Mouse (Mus musculus) CD4-positive helper T cell, adult 2 months (primary cell): ENCODE data around the gene Lcn9.
A peak's percentile ranks its signal among the peaks of the same experiment; 100 is the strongest.

Experiments used
- DNase-seq: peaks from one replicate; pipeline ENCODE4 v3.0.0-alpha.2; 2012; ENCODE audit warnings: low read depth, missing footprints, low spot score

Lcn9 gene

GRCm38 (mm10) chr2:25847226-25847625 is 24.3 kb downstream of the Lcn9 start, which contains the start of gene Sohlh1:
Gene Sohlh1 (minus strand): TSS chr2:25847248.
- DNase-seq: no peak

DNA sequence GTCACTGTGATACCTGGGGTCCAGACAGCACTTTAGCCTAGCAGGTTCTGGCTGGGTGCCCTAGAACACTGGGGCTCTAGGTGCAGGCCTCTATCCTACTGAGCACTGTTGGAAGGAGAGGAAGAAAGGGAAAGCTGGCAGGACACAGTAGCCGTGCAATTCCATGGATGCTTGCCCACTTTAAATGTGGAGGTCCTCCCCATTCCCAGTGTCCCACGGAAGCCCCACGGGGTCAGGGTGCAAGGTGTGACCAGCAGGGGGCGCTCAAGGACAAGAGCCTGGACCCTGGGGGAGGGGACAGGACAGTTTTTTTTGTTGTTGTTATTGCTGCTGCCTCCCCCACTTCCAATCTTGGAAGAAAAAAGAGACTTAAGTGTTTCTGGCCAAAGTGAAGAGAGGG is 27.4 kb downstream of the Lcn9 start:
- DNase-seq: peak; percentile 41

DNA sequence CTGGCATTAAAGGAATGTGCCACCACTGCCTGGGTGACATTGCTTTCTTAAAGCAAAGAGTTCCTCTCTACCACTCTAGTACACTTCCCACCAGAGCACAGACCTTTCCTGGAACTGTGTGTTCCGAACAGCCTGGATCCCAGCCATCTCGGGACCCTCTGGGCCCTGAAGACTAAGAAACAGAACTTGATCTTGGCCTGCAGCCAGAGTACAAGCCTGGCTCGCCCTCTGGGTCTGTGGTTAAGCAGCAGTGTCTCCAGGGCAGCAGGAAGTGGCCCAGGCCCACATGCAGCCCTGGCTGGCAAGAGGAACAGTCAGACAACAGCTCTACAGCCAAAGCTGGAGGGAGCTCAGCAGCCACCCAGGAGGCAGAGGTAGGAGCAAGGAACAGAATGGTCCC is 29.7 kb downstream of the Lcn9 start:
- DNase-seq: peak; percentile 32

GRCm38 (mm10) chr2:25853998-25854397 is 31.0 kb downstream of the Lcn9 start:
- peak; percentile 49 for DNase-seq

GRCm38 (mm10) chr2:25859891-25860290 is 36.9 kb downstream of the Lcn9 start:
- no peak for DNase-seq

- no peak for DNase-seq
These were observed 39.1 kb downstream of the Lcn9 start for GRCm38 (mm10) chr2:25862038-25862437.

- no peak for DNase-seq
These were observed 39.8 kb downstream of the Lcn9 start for GRCm38 (mm10) chr2:25862696-25863270.

- no peak for DNase-seq
These were observed 40.6 kb downstream of the Lcn9 start, which contains the start of gene Kcnt1 for GRCm38 (mm10) chr2:25863337-25864131. Gene Kcnt1 (plus strand): TSS chr2:25863734.

DNA sequence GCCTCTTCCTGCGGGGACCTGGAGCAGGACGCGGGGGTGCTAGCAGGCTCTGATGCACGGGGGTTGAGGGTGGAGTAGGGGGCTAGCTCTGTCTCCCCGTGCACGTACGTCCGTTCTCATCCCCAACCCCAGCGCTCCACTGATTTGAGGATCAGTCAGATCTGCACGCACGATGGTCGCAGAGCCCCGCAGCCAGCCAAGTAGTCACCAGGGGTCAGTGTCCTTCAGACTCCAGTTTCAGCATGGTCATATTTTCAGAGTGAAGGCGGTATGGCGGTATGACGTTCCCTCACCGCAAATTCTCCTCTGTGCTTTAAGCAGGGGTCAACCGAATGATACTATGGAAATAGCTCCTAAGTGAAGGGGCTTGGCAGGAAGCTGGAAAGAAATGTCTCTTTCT is 41.3 kb downstream of the Lcn9 start:
- no peak for DNase-seq

DNA sequence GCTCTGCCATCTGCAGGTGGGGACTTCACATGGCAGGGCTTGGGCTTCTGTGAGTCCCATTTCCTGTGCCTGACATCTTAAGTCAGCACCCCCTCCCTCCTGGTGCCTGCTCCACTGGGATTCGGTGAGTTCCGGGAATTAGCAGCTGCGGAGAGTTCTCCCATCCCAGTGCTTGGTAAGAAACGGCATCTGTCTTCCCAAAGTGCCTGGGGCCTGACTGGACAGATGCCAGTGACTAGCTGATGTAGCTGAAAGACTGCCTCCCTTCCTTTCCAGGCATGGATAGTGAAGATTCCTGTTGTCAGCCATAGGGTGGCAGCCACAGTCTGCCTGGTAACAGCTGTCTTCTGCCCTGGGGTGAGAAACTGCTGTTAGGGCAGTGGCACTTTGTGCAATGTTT is 42.5 kb downstream of the Lcn9 start:
- DNase-seq: no peak

GRCm38 (mm10) chr2:25866656-25867055 is 43.7 kb downstream of the Lcn9 start:
- no peak for DNase-seq
